Mouse (Mus musculus): ENCODE results near the gene Asphd2.

DNA sequence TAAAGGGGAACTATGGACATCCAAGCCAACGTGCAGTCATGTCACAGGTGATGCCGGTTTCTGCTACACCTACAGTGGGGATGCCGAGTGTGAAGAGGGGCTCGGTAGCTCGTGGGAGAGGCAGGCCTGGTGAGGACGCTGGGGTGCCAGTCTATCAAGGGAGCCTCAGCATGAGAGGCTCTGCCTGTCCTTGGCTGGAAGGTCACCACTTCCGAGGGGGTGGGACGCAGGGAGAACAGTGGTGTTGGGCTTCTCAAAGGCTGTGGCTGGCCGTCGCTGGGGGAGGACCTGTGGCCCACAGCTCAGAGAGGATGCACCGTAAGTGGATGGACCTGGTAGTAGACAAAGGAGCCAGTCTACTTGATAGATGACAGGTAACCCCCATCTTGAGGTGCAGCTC is 13.5 kb downstream of the Asphd2 start:
- TF ChIP-seq CHD2 (IDR thresholded peaks at IDR 0.05; ENCODE audit: low read length) (no peak), MAX (IDR thresholded peaks at IDR 0.05; ENCODE audit: low read length) (no peak)
